In the genomic region with DNA sequence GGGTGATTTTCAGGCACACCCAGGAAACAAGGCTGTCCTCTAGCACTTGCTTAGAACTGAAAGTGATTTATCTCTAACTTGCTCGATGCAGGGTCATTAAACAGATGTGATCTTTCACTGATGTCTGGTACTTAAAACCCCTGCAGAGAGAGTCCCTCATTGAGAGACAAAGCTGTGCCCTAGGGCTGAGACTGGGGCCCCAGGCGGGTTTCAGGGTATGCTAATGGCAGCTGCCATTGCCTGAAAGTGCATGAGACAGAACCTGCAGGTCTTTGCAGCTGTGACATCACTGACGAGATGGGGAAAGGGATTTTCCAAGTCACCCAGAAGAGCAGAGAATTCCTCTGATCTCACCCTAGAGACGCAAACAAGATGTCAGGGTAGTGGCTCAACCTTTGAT, we compare ENCODE assay signal across 17 mouse cellular contexts.
DNase-seq lines count a peak whose midpoint lies in the region; ATAC-seq and TF ChIP-seq lines count a peak whose summit lies in the region.
"Had no signal": no experiment of that assay in that cellular context is flagged by ENCODE, and none has a peak within 500 bp of the region (broad histone marks: within the 10 kb centered on the region; RNA-seq: fewer than 3 reads in every experiment).

No protein-coding gene starts in this region.

- DNase-seq in hindbrain, embryonic 10.5 days (ENCODE audit: low spot score): no peak
- no peak for DNase-seq in hindbrain, postnatal 0 days (ENCODE audit: low spot score)
- DNase-seq in midbrain, embryonic 14.5 days: peak; percentile 14
- peak; percentile 60 for DNase-seq in embryo, embryonic 10.5 days (ENCODE audit: low spot score)
- no peak for DNase-seq in right cerebral cortex, adult 2 months (ENCODE audit: low spot score in 2 of 2)
- DNase-seq: adrenal gland, postnatal 36 days; cerebellum, adult 11 months; gastrocnemius, adult 2 months; heart, postnatal 36 days; kidney, adult 9 months; lung, adult 2 months; right cerebral cortex, adult 18-20 months had no signal

- no peak overlapping the region for H3K4me3 ChIP-seq in hindbrain, embryonic 10.5 days
- no peak overlapping the region for H3K4me3 ChIP-seq in hindbrain, postnatal 0 days (ENCODE audit: low read length)
- no peak overlapping the region for H3K4me3 ChIP-seq in midbrain, embryonic 14.5 days (replicated peaks; ENCODE audit: low read depth, low read length)
- no peak overlapping the region for H3K4me3 ChIP-seq in midbrain, embryonic 13.5 days (replicated peaks)
- H3K4me3 ChIP-seq in neural tube, embryonic 12.5 days: no peak overlapping the region
- H3K4me3 ChIP-seq: gastrocnemius, adult 2 months; heart, embryonic 10.5 days had no signal

- H3K27me3 ChIP-seq in hindbrain, embryonic 10.5 days (ENCODE audit: insufficient read depth, poor library complexity, severe bottlenecking): no peaks in the 10 kb centered on the region
- H3K27me3 ChIP-seq in hindbrain, postnatal 0 days (ENCODE audit: insufficient read depth, low read length): no peaks in the 10 kb centered on the region
- no peaks in the 10 kb centered on the region for H3K27me3 ChIP-seq in midbrain, embryonic 14.5 days (ENCODE audit: control insufficient read depth, insufficient read depth, low read length)
- no peaks in the 10 kb centered on the region for H3K27me3 ChIP-seq in midbrain, embryonic 13.5 days
- no peaks in the 10 kb centered on the region for H3K27me3 ChIP-seq in neural tube, embryonic 12.5 days (replicated peaks)
- H3K27me3 ChIP-seq: Patski had no signal

- no peaks in the 10 kb centered on the region for H3K36me3 ChIP-seq in hindbrain, embryonic 10.5 days
- no peaks in the 10 kb centered on the region for H3K36me3 ChIP-seq in hindbrain, postnatal 0 days (ENCODE audit: insufficient read depth, low read length)
- no peaks in the 10 kb centered on the region for H3K36me3 ChIP-seq in midbrain, embryonic 14.5 days (ENCODE audit: control insufficient read depth, insufficient read depth, low read length)
- no peaks in the 10 kb centered on the region for H3K36me3 ChIP-seq in midbrain, embryonic 13.5 days
- H3K36me3 ChIP-seq in neural tube, embryonic 12.5 days: no peaks in the 10 kb centered on the region
- H3K36me3 ChIP-seq: heart, embryonic 10.5 days had no signal

- TF ChIP-seq CTCF in hindbrain, postnatal 0 days (IDR thresholded peaks at IDR 0.05; ENCODE audit: low read depth): no peak

- peaks cover 43% of the 10 kb centered on the region for H3K4me1 ChIP-seq in hindbrain, embryonic 10.5 days (replicated peaks)
- peaks cover 8% of the 10 kb centered on the region; the same call in 1 of the 2 replicates for H3K4me1 ChIP-seq in hindbrain, postnatal 0 days (ENCODE audit: insufficient read depth, low read length)
- peaks cover 7% of the 10 kb centered on the region; the same call in 1 of the 2 replicates for H3K4me1 ChIP-seq in midbrain, embryonic 14.5 days (ENCODE audit: control insufficient read depth, insufficient read depth, low read length)
- H3K4me1 ChIP-seq in midbrain, embryonic 13.5 days (replicated peaks): peaks cover 34% of the 10 kb centered on the region
- peaks cover 26% of the 10 kb centered on the region for H3K4me1 ChIP-seq in neural tube, embryonic 12.5 days

- no peak for ATAC-seq in hindbrain, postnatal 0 days
- no peak for ATAC-seq in midbrain, embryonic 14.5 days (ENCODE audit: low FRiP score, low TSS enrichment)
- no peak for ATAC-seq in midbrain, embryonic 13.5 days
- ATAC-seq in neural tube, embryonic 12.5 days (ENCODE audit: low FRiP score, low read depth): peak; percentile 59; the same call in 1 of the 2 replicates
- no peak for ATAC-seq in cerebellum, adult (ENCODE audit: insufficient number of reproducible peaks, low FRiP score, low TSS enrichment)
- ATAC-seq: Patski had no signal

- no peak overlapping the region for H3K4me2 ChIP-seq in hindbrain, postnatal 0 days (ENCODE audit: low read depth, low read length)
- H3K4me2 ChIP-seq in midbrain, embryonic 14.5 days (ENCODE audit: low read length): no peak overlapping the region
- no peak overlapping the region for H3K4me2 ChIP-seq in midbrain, embryonic 13.5 days (replicated peaks)
- H3K4me2 ChIP-seq in neural tube, embryonic 12.5 days (replicated peaks): no peak overlapping the region

- peak overlapping the region; percentile 56; the same call in 1 of the 2 replicates for H3K27ac ChIP-seq in hindbrain, embryonic 10.5 days
- no peak overlapping the region for H3K27ac ChIP-seq in hindbrain, postnatal 0 days
- H3K27ac ChIP-seq in midbrain, embryonic 14.5 days (replicated peaks; ENCODE audit: low read depth, low read length): no peak overlapping the region
- no peak overlapping the region for H3K27ac ChIP-seq in midbrain, embryonic 13.5 days
- no peak overlapping the region for H3K27ac ChIP-seq in neural tube, embryonic 12.5 days
- H3K27ac ChIP-seq: gastrocnemius, adult 2 months; heart, embryonic 10.5 days had no signal

- H3K9me3 ChIP-seq in hindbrain, embryonic 10.5 days: no peaks in the 10 kb centered on the region
- no peaks in the 10 kb centered on the region for H3K9me3 ChIP-seq in hindbrain, postnatal 0 days (ENCODE audit: low read length)
- no peaks in the 10 kb centered on the region for H3K9me3 ChIP-seq in midbrain, embryonic 14.5 days (ENCODE audit: control insufficient read depth, low read length)
- H3K9me3 ChIP-seq in midbrain, embryonic 13.5 days: no peaks in the 10 kb centered on the region
- H3K9me3 ChIP-seq in neural tube, embryonic 12.5 days: no peaks in the 10 kb centered on the region
- H3K9me3 ChIP-seq: heart, embryonic 10.5 days had no signal

- H3K9ac ChIP-seq in hindbrain, postnatal 0 days (replicated peaks; ENCODE audit: low read length): no peak overlapping the region
- H3K9ac ChIP-seq in midbrain, embryonic 14.5 days (replicated peaks; ENCODE audit: low read length): no peak overlapping the region
- no peak overlapping the region for H3K9ac ChIP-seq in midbrain, embryonic 13.5 days (replicated peaks)
- H3K9ac ChIP-seq in neural tube, embryonic 12.5 days: no peak overlapping the region

- WGBS in hindbrain, embryonic 10.5 days: 17% methylated on average over 4 of the region's 4 CpGs
- WGBS in hindbrain, postnatal 0 days: 32% methylated on average over 4 of the region's 4 CpGs
- WGBS in midbrain, embryonic 14.5 days: 7% methylated on average over 4 of the region's 4 CpGs
- 12% methylated on average over 4 of the region's 4 CpGs for WGBS in midbrain, embryonic 13.5 days
- WGBS in neural tube, embryonic 12.5 days: 5% methylated on average over 4 of the region's 4 CpGs

Comparison
In these comparisons a context has a peak if more than half of its experiments do, and no peak if none do; other contexts are left out.
1. DNase-seq: peak in midbrain, embryonic 14.5 days (single experiment) and embryo, embryonic 10.5 days (single experiment); none in hindbrain, embryonic 10.5 days (single experiment), hindbrain, postnatal 0 days (single experiment) and right cerebral cortex, adult 2 months (0 of 2).